Comparison of ENCODE assay signal across 16 mouse cellular contexts in genomic region chr5:31749401-31749800, GRCm38 (mm10).
"Had no signal": no experiment of that assay in that cellular context is flagged by ENCODE, and none has a peak within 500 bp of the region (broad histone marks: within the 10 kb centered on the region; RNA-seq: fewer than 3 reads in every experiment).

No protein-coding gene starts in this region.

- H3K36me3 ChIP-seq: neural tube, embryonic 13.5 days; neural tube, embryonic 15.5 days; stomach, embryonic 15.5 days had no signal

- H3K9ac ChIP-seq: neural tube, embryonic 13.5 days; neural tube, embryonic 15.5 days; stomach, embryonic 15.5 days had no signal

- H3K4me3 ChIP-seq: neural tube, embryonic 13.5 days; neural tube, embryonic 15.5 days; stomach, embryonic 15.5 days had no signal

- H3K4me1 ChIP-seq: stomach, embryonic 15.5 days had no signal

- H3K27me3 ChIP-seq: neural tube, embryonic 13.5 days; neural tube, embryonic 15.5 days; stomach, embryonic 15.5 days had no signal

- DNase-seq: retina, postnatal 1 day; right cerebral cortex, adult 18-20 months; right cerebral cortex, postnatal 14 days; right cerebral cortex, postnatal 25 days; right cerebral cortex, postnatal 4 days; spleen, adult 18-20 months; thymus, adult 18-20 months; thymus, adult 2 months; thymus, postnatal 14 days; thymus, postnatal 25 days; thymus, postnatal 36 days; thymus, postnatal 4 days had no signal

- H3K27ac ChIP-seq: neural tube, embryonic 13.5 days; neural tube, embryonic 15.5 days; stomach, embryonic 15.5 days; stomach, postnatal 0 days had no signal

- H3K9me3 ChIP-seq: neural tube, embryonic 13.5 days; neural tube, embryonic 15.5 days; stomach, embryonic 15.5 days had no signal
